Mouse (Mus musculus) mesoderm, embryonic 11.5 days (tissue): ENCODE results near the gene A630095N17Rik.
"Not testable (repeated sequence)": the region's sequence is repeated elsewhere in the genome, so short reads cannot be mapped to it uniquely, and the experiment has no call there.

Experiments used
- DNase-seq: peaks from one replicate; pipeline ENCODE4 v3.0.0-alpha.2; 2012; ENCODE audit warnings: low read depth, low spot score

The A630095N17Rik gene

GRCm38 (mm10) chr1:75243411-75243810 lies 11.5 kb upstream of the A630095N17Rik start:
- DNase-seq = no peak

GRCm38 (mm10) chr1:75239591-75239990 lies 7.7 kb upstream of the A630095N17Rik start:
- no peak for DNase-seq

GRCm38 (mm10) chr1:75236117-75237050 lies 4.5 kb upstream of the A630095N17Rik start, which contains the start of gene Dnajb2:
Dnajb2 (plus strand) TSS chr1:75236406.
- peak; percentile 75 for DNase-seq

GRCm38 (mm10) chr1:75234606-75235005 lies 2.7 kb upstream of the A630095N17Rik start:
- peak; percentile 59 for DNase-seq

GRCm38 (mm10) chr1:75232489-75232888 lies 587 bp upstream of the A630095N17Rik start:
- DNase-seq = not testable (repeated sequence)

- DNase-seq = no peak
These were observed 678 bp downstream of the A630095N17Rik start for GRCm38 (mm10) chr1:75231224-75231623.

GRCm38 (mm10) chr1:75230335-75230994 lies 1.4 kb downstream of the A630095N17Rik start:
- no peak for DNase-seq

- DNase-seq = no peak
These were observed 2.7 kb downstream of the A630095N17Rik start for GRCm38 (mm10) chr1:75229158-75229557.

GRCm38 (mm10) chr1:75227653-75228052 lies 4.2 kb downstream of the A630095N17Rik start:
- DNase-seq = no peak

- DNase-seq = no peak
These were observed 5.8 kb downstream of the A630095N17Rik start for GRCm38 (mm10) chr1:75226138-75226537.

- DNase-seq = no peak
These were observed 6.4 kb downstream of the A630095N17Rik start for GRCm38 (mm10) chr1:75225473-75225872.

- DNase-seq = no peak
These were observed 8.4 kb downstream of the A630095N17Rik start for GRCm38 (mm10) chr1:75223532-75223931.

- no peak for DNase-seq
These were observed 9.0 kb downstream of the A630095N17Rik start for GRCm38 (mm10) chr1:75222926-75223325.

GRCm38 (mm10) chr1:75221538-75221937 lies 10.4 kb downstream of the A630095N17Rik start:
- no peak for DNase-seq

- peak; percentile 22 for DNase-seq
These were observed 12.4 kb downstream of the A630095N17Rik start, which contains the start of gene Tuba4a for GRCm38 (mm10) chr1:75219531-75219930. Tuba4a (minus strand) TSS chr1:75219865.

GRCm38 (mm10) chr1:75219078-75219477 lies 12.8 kb downstream of the A630095N17Rik start:
- peak; percentile 78 for DNase-seq

GRCm38 (mm10) chr1:75218227-75219001 lies 13.5 kb downstream of the A630095N17Rik start:
- DNase-seq = peak; percentile 16

GRCm38 (mm10) chr1:75217893-75218226 lies 14.0 kb downstream of the A630095N17Rik start:
- no peak for DNase-seq

GRCm38 (mm10) chr1:75216797-75217585 lies 14.9 kb downstream of the A630095N17Rik start:
- no peak for DNase-seq

- no peak for DNase-seq
These were observed 16.1 kb downstream of the A630095N17Rik start for GRCm38 (mm10) chr1:75215785-75216184.

- DNase-seq = no peak
These were observed 17.0 kb downstream of the A630095N17Rik start for GRCm38 (mm10) chr1:75214886-75215285.
